Mouse (Mus musculus) adrenal gland, adult (tissue): Measurements from ENCODE around the gene Angptl8.
A peak's percentile ranks its signal among the peaks of the same experiment; 100 is the strongest.
"Not testable (repeated sequence)": the region's sequence is repeated elsewhere in the genome, so short reads cannot be mapped to it uniquely, and the experiment has no call there.

Source experiments
- DNase-seq, 2 experiments: peaks; one replicate each; pipeline ENCODE4 v3.0.0; 2022 to 2023; ENCODE audit warnings: low spot score in 1 of 2; ENCODE audit not compliant: inconsistent age in 2 of 2

Angptl8 gene

DNA sequence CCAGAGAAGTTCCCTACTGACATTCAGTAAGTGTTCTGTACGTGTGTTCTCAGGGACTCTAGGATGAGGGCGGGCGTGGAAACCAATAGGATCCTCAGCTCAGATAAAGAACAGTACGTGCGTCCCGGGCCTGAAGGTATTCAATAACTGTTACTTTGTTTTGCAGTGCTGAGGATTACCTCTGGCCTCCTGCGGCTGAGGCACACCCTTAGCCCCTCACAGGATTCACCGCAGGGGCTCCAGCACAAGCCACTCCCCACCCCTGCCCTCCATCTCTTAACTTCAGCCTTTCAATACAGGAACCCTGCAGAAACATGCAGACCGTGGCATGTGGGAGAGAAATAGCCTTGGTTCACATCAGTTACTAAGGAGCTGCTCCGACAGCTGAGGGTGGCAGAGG is 12.6 kb downstream of the Angptl8 start:
- no peak for DNase-seq

DNA sequence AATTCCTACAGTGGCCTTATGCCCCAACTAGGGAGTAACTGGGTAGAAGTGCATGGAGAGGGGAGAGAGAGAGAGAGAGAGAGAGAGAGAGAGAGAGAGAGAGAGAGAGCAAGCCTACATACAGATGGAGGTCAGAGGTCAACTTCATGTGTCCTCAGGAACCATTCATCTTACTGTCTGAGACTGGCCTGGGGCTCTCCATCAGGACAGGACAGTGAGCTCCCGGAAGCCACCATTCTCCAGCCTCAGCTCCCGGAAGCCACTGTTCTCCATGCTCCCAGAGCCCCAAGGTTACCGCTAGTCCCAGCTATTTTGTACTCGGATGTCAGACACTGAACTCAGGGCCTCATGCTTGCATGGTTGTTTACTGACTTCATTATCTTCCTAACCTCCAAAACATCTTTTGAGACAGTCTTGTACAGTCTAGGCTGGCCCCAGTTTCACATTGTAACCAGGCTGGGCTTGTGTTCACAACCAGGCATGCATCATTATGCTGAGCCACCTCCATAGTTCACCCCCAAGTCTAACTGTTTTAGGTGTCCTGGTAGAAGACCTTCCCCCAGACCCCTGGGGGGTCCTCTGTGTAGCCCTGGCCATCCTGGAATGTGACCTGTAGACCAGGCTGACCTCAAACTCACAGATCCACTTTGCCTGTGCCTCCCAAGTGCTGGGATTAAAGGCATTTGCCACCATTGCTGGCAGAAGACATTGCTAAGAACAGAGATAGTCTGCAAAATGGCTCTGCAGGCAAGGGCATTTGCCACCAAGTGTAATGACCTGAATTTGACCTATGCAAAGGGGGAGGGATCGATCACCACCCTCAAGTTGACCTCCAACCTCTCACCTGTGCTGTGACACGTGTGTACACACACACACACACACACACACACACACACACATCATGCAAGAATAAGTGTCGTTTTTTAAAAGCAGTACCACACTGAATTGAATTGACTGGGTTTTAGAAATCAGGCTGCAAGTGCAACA is 14.7 kb downstream of the Angptl8 start:
- DNase-seq: peak in 1 of 2 experiments; percentile 59

DNA sequence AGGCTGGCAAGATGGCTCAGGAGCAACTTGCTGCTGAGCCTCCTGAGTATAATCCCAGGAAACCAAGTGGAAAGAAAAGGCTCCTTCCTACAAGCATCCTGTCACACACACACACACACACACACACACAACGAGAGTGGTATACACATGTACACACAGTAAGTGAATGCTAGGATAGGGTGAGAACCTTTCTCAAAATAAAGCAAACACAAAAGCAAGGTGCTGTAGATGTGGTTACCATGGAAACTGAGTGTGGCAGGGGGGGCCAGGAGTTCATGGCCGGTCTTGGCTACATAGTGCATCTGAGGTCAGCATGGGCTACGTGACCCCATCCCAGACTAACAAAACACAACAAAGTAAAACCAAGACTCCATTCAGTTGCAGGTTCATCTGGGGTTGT is 15.8 kb downstream of the Angptl8 start:
- peak in 1 of 2 experiments; percentile 46 for DNase-seq

DNA sequence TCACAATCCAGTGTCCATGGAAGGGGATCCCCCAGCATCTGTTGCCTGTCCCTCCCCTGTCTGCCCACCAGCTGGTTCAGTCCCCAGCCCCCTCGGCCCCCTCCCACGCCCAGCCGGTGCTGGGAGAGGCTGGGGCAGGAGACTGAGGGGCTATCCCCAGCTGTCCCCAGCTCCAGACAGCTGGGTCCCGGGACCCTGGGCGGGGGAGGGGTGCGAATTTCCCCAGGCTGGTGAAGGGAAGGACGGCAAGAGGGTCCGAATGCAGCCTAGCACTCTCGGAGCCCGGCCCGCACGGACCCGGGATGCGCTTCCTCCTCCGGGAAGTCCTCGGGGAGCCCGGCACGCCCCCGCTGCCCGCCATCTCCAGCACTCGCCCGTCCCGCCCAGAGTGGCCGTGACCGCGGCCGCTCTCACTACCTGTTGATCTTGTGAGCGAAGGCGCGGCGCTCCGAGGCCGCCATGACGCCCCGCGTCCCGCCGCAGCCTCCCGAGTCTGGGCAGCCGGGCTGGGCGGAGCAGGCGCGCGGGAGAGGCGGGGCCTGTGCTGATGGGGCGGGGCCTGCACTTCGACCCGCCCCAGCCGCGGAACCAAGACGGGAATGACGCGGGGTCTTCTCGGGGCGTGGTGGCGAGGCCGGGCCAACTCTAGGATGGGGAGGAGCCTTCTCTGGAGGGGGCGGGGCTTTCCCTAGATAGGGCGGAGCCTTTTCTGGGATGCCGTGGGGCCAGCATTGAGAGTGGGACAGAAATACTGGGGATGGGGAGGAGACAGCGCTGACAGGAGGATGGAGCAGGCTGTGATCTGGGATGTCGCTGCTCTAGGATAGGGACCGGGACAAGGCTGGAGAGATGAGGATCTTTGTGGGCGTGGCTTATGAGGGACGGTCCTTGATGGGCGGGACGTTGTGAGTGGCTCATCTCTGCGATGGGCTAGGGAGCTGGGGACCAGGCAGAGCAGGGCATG is 17.1 kb downstream of the Angptl8 start, which contains the start of gene Dock6:
Gene Dock6 (minus strand): TSS at position 508 of the 964 bp plus-strand sequence.
- DNase-seq: peak; percentile 95 to 98

DNA sequence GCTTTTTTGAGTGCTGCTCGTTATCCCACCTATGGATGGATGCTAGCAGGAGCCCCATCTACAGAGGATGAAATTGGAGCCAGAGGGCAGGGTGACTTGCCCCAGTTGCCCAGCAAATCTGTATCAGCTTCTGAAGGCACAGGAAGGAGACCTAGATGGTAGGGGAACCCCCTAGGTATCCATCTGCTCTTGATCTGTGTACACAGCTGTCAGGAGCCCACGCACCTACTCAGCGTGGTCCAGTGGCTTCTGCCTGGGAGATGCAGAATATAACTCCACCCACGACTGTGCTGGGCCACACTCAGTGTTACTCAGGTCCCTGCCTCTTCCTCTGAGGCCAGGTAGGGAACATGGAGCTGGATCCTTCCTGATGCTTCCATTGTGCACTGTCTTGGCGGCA is 18.7 kb downstream of the Angptl8 start:
- peak in 1 of 2 experiments; percentile 39 for DNase-seq

DNA sequence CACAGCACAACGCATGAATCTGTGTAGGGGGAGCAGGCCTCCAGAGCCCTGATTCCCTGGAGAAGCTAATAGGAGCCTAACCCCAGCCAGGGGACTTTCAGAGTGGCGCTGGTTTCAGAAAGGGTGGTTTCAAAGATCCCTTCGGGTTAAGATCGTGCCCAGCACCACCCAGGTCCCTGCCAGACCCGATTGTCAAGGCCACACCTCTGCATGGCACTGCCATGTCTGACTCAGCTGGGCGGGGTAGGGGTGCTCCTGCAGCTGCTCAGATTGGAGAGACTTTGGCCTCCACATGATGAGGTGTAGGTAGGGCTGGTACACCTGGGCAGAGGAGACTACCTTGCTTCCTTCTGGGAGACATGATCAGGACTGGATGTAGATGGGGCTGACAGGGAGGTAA is 19.6 kb downstream of the Angptl8 start:
- DNase-seq: peak; percentile 75 to 91

DNA sequence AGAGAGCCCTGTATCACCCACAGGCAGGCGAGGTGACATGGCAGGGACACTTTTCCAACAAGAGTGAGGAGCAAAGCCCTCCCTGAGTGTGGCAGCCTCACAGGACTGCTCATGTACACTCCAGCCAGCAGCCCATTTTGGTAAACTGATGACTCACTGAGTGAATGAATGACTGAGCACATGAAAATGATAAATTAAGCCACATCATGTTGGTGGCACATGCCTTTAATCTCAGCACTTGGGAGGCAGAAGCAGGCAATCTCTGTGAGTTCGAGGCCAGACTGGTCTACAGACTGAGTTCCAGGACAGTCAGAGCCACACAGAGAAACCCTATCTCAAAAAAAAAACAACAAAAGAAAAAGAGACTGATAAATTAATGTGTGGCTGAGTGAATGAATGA is 22.2 kb downstream of the Angptl8 start:
- DNase-seq: no peak

DNA sequence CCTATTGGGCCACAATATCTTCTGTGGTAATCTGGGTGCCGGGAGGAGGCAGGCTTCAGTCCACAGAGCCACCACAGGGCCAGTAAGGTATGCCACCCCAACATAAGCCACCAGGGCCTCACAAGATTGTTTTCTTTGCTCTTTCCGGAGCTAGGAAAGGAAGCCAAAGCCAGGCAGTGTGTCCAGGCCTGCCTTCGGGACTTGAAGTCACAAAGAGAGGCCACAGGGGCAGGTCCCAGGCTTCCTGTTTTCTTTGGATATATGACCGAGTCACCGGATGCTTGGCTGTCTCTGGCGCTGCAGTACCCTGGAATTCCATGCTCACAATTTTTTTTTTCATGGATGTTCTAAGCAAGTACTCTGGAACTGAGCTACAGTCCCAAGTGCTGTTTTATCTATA is 22.8 kb downstream of the Angptl8 start:
- peak; percentile 71 to 81 for DNase-seq

DNA sequence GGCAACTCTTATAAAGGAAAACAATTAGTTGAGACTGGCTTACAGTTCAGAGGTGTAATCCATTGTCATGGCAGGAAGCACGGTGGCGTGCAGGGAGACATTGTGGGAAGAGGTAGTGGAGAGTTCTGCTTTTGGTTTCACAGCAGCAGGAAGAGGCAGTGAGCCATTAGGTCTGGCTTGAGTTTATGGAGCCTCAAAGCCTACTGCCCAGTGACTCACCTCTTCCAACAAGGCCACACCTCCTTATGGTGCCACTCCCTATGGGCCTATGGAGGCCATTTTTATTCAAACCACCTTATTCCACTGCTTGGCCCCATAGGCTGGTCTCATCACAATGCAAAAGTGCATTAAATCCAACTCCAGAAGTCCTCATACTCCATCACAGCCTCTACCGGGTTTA is 24.3 kb downstream of the Angptl8 start:
- no peak for DNase-seq

DNA sequence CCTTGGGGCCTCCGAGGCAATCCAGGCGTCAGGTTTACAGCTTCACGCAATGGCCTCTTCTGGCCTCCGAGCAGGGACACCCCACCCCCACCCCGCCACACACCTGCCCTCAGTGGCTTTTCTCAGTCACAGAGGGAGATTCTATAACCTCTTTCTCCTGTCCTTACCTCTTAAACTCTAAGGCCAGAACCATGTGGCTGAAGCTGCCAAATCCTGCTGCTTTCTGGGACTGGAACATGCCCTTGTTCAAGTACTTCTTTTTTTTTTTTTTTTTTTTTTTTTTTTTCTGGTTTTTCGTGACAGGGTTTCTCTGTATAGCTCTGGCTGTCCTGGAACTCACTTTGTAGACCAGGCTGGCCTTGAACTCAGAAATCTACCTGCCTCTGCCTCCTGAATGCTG is 25.0 kb downstream of the Angptl8 start:
- DNase-seq: not testable (repeated sequence)

DNA sequence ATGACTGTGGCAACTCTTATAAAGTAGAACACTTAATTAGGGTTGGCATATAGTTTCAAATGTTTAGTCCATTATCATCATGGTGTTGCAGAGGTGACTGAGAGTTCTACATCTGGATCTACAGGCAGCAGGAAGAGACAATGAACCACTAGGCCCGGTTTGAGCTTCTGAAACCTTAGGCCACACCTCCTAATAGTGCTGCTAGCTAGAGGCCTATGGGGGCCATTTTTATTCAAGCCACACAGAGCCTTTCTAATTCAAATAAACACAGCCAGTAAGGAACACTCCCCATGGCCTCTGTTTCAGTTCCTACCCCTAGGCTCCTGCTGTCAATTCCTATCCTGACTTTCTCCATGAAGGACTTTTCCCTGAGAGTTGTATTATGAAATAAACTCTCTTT is 26.9 kb downstream of the Angptl8 start:
- DNase-seq: no peak

DNA sequence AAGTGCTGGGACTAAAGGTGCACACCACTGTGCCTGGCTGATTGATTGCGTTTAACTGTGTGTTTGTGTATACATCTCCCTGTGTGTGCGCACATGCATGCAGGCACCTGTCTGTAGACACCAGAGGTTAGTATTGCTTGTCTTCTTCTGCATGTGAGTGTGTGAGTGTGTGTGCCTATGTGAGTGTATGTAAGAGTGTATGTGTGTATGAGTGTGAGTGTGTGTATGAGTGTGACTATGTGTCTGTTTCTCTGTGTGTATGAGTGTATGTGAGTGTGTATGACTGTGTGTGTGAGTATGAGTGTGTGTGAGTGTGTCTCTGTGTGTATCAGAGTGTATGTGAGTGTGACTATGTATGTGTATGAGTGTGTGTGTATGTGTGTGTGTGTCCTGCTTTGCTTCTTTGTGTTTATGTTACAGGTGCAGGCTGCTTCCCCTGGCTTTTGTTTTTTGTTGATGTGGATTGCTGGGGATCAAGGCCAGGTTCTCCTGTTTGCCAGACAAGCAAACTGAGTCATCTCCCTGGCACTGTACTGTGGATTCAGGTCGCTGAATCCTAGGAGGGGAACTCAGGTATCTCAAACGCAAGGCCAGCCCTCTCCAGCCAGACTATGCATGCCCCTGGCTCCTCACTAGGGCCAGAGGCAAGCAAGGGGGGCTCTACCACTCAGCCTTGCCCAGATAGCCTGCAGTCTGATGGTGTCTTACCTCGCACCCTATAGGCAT is 30.5 kb downstream of the Angptl8 start:
- DNase-seq: peak in 1 of 2 experiments; percentile 82

DNA sequence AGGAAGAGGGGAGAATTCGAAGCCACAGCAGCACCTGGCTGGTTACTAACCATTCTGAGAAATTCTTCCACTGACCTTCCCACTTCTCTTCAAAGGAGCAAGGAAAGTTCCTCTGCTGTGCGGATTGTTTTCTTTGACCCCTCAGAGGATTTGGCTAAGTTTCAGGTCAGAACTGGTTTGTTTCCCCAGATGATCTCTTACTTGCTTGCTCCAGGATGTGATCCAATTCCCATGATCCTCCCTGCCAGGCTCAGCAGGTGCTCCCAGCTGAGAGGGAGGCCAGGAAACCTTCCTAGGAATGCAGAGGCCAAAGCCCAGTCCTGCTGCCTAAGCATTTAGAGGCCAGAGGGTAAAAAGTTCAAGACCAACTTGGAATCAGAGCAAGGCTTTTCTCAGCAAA is 31.3 kb downstream of the Angptl8 start:
- DNase-seq: peak in 1 of 2 experiments; percentile 76

DNA sequence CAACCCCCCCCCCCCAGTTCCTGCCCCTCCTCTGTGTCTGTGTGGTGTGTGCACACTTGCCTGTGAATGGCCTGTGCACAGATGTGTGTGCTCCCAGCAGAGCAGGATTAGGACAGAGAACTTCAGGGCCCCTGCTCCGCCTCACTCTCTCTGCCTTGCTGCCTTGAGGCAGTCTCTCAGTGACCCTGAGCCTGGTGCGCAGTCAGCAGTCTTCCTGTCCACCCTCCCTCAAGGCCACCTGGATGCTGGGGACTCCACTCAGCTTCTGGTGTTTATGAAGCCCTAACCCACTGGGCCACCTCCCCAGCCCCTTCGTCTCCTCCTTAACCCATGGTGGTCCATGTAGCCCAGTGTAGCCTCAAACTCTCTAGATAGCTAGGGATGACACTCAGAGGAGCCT is 32.4 kb downstream of the Angptl8 start:
- DNase-seq: peak; percentile 56 to 74

DNA sequence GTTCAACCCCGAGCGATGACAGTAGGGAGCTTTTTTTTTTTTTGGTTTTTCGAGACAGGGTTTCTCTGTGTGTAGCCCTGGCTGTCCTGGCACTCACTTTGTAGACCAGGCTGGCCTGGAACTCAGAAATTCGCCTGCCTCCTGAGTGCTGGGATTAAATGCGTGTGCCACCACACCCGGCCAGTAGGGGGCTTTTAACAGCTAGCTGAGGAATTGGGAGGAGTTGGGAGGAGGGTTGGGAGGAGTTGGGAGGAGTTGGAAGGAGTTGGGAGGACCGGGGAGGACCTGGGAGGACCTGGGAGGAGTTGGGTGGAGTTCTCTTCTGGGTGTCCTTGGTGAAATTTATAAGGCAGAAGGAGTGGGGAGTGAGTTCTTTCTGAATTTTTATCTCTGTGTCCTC is 34.0 kb downstream of the Angptl8 start:
- DNase-seq: peak; percentile 70 to 87

DNA sequence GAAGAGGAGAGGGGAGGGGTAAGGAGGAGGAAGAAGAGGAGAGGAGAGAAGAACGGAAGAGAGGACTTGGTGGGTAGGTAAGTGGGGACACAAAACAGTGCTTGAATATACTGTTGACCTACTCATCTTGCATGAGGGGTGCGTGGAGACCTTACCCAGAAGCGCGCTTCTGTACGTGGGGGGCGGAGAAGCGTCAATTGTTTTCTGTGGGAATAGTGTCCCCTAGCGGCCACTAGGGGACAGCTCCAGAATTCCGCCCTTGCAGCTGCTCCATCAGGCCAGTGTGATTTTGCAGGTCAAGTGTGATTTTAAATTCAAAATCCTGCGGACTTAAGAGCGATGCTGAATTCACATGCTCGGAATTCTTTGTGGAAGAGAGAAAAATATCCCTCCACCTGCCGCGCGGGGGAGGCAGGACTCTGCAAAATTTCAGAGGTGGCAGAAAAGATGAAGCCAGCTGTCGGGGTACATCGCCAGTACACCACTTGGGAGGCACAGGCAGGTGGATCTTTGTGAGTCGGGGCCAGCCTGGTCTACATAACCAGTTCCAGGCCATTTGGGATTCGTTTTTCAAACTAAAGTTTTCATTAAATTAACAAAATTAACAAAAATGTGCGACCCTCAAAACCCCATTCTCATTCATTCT is 35.7 kb downstream of the Angptl8 start:
- peak; percentile 57 to 83 for DNase-seq

DNA sequence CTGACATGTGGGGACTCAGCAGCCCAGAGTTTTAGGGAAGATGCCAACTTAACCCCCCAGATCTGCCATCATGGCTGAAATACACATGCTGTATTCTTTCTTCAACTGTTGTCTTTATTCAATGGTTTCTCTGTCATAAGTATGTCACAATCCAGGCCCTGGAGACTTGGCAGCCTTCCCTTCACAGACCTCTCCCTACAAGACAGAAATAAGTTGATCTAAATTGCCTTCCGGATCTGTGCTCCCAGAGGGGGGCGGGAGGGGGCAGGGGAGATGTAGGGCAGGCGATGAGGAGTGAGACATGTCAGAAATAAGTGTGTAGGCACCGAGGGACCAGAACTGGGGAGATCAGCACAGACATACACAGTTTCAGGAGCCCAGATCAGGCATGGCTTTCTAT is 36.9 kb downstream of the Angptl8 start:
- DNase-seq: peak in 1 of 2 experiments; percentile 46

DNA sequence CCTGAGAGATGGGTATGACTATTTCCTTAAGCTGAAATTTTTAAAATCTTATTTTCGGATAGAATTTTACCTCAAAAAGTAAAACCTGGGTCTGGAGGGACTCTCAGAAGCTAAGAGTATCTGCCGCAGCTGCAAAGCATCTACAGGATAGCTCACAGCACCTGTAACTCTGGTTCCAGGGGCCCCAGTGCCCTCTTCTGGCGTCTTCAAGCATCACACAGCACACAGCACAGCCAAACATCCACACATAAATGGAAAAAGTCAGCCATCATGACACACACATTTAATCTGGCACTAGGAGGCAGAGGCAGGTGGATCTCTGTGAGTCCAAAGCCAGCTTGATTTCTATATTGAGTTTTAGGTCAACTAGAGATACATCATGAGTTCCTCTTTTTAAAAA is 41.3 kb downstream of the Angptl8 start:
- no peak for DNase-seq
